Mouse (Mus musculus) forebrain, embryonic 15.5 days (tissue): ENCODE data around the gene Hmox2. TPM values are rescaled to one million over a fixed set of nuclear protein-coding genes. Genes with fewer than 3 reads are reported as not detected.
A peak's percentile ranks its signal among the peaks of the same experiment; 100 is the strongest.

Experiments
- ATAC-seq: fragments of 200-750 bp; cut with Nextera tagmentation; replicated peaks from 2 replicates; pipeline ENCODE4 v1.8.0; 2017; ENCODE audit warnings: mild to moderate bottlenecking, moderate TSS enrichment, moderate library complexity
- H3K27ac ChIP-seq: fragments of 300-500 bp; sonication (generic); replicated peaks from 2 replicates; pipeline ENCODE4 v1.5.1; 2015; ENCODE audit warnings: mild to moderate bottlenecking, inconsistent platforms
- H3K27me3 ChIP-seq: fragments of 300-500 bp; sonication (generic); 2 replicates; pipeline ENCODE4 v1.6.1; 2015; ENCODE audit warnings: inconsistent platforms
- H3K36me3 ChIP-seq: fragments of 300-500 bp; sonication (generic); 2 replicates; pipeline ENCODE4 v1.6.1; 2015; ENCODE audit warnings: mild to moderate bottlenecking, inconsistent platforms
- H3K4me1 ChIP-seq: fragments of 300-500 bp; sonication (generic); 2 replicates; pipeline ENCODE4 v1.6.1; 2015; ENCODE audit warnings: inconsistent platforms
- H3K4me2 ChIP-seq: fragments of 300-500 bp; sonication (generic); replicated peaks from 2 replicates; pipeline ENCODE4 v1.6.1; 2015; ENCODE audit warnings: mild to moderate bottlenecking, inconsistent platforms
- H3K4me3 ChIP-seq: fragments of 300-500 bp; sonication (generic); 2 replicates; pipeline ENCODE4 v1.5.1; 2015; ENCODE audit warnings: mild to moderate bottlenecking, inconsistent platforms
- H3K9ac ChIP-seq: fragments of 300-500 bp; sonication (generic); replicated peaks from 2 replicates; pipeline ENCODE4 v1.6.1; 2015; ENCODE audit warnings: mild to moderate bottlenecking, inconsistent platforms
- H3K9me3 ChIP-seq: fragments of 300-500 bp; sonication (generic); 2 replicates; pipeline ENCODE4 v1.6.1; 2016; ENCODE audit warnings: inconsistent platforms
- WGBS: fragments of 180-500 bp; shearing (Covaris S2); methylation state at CpG from one replicate; pipeline ENCODE4 v1.1.7; 2015; ENCODE audit warnings: mixed read lengths; 5-methylcytosine and 5-hydroxymethylcytosine counted together
- polyA plus RNA-seq: library from polyadenylated mRNA; unstranded; fragments of >200 nt; fragmentation: Nextera tagmentation; extraction: Ambion mirVana; gene quantifications from 2 replicates; pipeline ENCODE4 v1.2.1, GENCODE M21; 2015

Hmox2 gene
- polyA plus RNA-seq, 1 experiment from 2014 or later = 88.3 TPM

GRCm38 (mm10) chr16:4768719-4769118 lies 42.6 kb downstream of the Hmox2 start:
- H3K4me1 ChIP-seq = peaks cover 8% of the 10 kb centered on the region
- no peak overlapping the region for H3K9ac ChIP-seq
- no peak overlapping the region for H3K4me2 ChIP-seq
- H3K27ac ChIP-seq = no peak overlapping the region
- ATAC-seq = no peak
- 94% methylated on average over 5 of the region's 5 CpGs for WGBS
- H3K9me3 ChIP-seq = no peaks in the 10 kb centered on the region
- peaks cover 62% of the 10 kb centered on the region for H3K36me3 ChIP-seq
- no peak overlapping the region for H3K4me3 ChIP-seq
- H3K27me3 ChIP-seq = no peaks in the 10 kb centered on the region

DNA sequence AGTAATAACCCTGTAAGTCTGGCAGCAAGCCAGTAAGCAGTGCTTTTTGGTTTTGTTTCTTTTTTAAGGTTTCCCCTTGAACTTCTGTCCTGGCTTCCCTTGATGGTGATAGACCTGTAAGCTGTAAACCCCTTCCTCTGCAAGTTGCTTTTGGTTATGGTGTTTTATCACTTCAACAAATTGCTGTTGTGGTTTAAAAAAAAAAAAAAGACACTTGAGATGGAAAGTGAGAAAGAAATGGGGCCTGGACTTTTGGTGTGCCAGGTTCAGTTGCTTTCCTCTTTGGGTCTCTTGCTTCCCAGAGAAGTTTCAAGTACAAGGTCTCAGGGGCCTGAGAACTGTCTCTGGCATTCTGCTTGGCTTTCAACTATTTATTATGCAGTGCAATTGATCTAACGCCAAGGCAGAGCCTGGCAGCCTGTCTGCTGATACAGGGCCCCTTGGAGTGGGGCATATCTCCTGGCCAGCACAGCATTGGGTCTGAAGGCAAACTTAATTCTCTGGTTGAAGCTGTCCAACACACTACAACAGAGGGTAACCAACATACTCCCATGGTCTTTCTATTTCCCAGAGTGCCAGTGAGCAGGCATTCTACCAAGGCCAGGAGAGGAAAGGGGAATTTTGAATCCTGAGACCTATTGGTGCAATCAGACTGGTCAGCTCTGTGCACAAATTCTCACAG lies 47.3 kb downstream of the Hmox2 start:
- Histone ChIP-seq H3K36me3 (peaks cover 23% of the 10 kb centered on the region), H3K4me2 (no peak overlapping the region), H3K9ac (no peak overlapping the region), H3K4me1 (peaks cover 10% of the 10 kb centered on the region), H3K27me3 (no peaks in the 10 kb centered on the region), H3K27ac (peak overlapping the region; percentile 32), H3K4me3 (no peak overlapping the region), H3K9me3 (no peaks in the 10 kb centered on the region)
- no peak for ATAC-seq
- 35% methylated on average over 1 of the region's 1 CpGs for WGBS

GRCm38 (mm10) chr16:4777171-4777904 lies 51.2 kb downstream of the Hmox2 start:
- 91% methylated on average over 3 of the region's 3 CpGs for WGBS
- no peaks in the 10 kb centered on the region for H3K36me3 ChIP-seq
- no peak overlapping the region for H3K4me2 ChIP-seq
- H3K9ac ChIP-seq = no peak overlapping the region
- peak; percentile 19; the same call in 1 of the 2 replicates for ATAC-seq
- no peak overlapping the region for H3K4me3 ChIP-seq
- no peak overlapping the region for H3K27ac ChIP-seq
- H3K9me3 ChIP-seq = no peaks in the 10 kb centered on the region
- H3K27me3 ChIP-seq = no peaks in the 10 kb centered on the region
- peaks cover 22% of the 10 kb centered on the region for H3K4me1 ChIP-seq

DNA sequence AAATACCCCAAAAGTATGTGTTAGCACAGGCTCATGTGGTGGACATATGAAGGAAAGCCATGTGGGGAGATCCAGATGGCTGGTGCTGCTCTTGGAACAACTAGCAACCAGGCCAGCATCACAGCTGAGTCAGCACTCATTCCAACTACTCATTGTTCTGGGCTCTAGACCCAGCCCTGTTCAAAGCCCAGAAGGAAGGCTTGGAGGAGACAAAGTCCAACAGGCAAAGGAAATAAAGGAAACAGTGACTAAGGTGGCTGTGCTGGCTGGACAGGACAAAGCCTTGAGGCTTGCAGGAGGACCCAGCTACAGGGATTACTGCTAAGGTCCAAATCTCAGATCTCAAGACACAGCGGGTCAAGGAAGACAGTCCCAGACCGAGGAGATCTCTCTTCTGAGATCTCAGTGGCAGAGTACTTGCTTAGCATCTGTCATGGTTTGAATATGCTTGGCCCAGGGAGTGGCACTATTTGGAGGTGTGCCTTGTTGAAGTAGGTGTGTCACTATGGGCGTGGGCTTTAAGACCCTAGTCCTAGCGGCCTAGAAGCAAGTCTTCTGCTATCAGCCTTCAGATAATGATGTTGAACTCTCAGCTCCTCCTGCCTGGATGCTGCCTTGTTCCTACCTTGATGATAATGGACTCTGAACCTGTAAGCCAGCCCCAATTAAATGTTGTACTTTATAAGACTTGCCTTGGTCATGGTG lies 51.9 kb downstream of the Hmox2 start:
- no peak for ATAC-seq
- H3K9me3 ChIP-seq = no peaks in the 10 kb centered on the region
- H3K27me3 ChIP-seq = no peaks in the 10 kb centered on the region
- H3K27ac ChIP-seq = no peak overlapping the region
- no peak overlapping the region for H3K4me2 ChIP-seq
- peaks cover 20% of the 10 kb centered on the region for H3K4me1 ChIP-seq
- H3K4me3 ChIP-seq = no peak overlapping the region
- WGBS = 95% methylated on average over 4 of the region's 4 CpGs
- no peak overlapping the region for H3K9ac ChIP-seq
- H3K36me3 ChIP-seq = no peaks in the 10 kb centered on the region

GRCm38 (mm10) chr16:4778940-4779339 lies 52.8 kb downstream of the Hmox2 start:
- Histone ChIP-seq H3K36me3 (no peaks in the 10 kb centered on the region), H3K27me3 (no peaks in the 10 kb centered on the region), H3K4me3 (no peak overlapping the region), H3K4me2 (no peak overlapping the region), H3K4me1 (peaks cover 12% of the 10 kb centered on the region), H3K9ac (no peak overlapping the region), H3K27ac (no peak overlapping the region), H3K9me3 (no peaks in the 10 kb centered on the region)
- no peak for ATAC-seq
- WGBS = 83% methylated on average over 4 of the region's 4 CpGs

DNA sequence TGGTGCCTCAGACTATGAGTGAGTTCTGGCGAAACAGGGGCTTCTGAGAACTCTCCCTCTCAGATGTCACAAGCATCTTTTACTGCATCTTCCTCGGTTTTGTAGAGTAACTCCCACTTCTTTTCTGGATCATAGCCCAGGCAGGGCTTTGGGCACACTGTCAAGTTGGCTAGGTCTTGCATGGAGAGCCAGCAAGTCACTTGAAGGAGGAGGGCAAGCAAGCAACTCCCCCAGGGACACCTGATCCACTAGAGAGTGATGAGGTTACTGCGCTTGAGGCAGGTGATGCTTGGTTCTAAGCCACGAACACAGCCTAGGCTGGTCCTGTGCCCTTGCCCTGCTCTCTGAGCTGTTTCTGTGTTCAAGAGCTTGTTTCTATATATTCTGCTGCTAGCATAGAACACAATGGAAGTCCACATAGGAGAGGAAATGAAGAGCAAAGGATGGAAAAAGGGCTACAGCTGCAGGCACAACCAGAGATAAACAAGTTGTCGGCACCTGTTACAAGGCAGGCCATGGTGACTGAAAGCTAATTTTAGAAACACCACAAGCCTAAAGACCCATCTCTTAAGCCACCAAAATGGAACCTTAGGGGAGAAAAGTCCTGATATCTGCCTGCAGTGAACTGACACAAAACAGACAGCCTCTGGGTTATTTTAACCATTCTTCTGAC lies 55.5 kb downstream of the Hmox2 start:
- H3K27ac ChIP-seq = no peak overlapping the region
- no peaks in the 10 kb centered on the region for H3K36me3 ChIP-seq
- H3K9ac ChIP-seq = no peak overlapping the region
- WGBS = 76% methylated on average over 5 of the region's 5 CpGs
- no peak for ATAC-seq
- no peak overlapping the region for H3K4me3 ChIP-seq
- no peaks in the 10 kb centered on the region for H3K9me3 ChIP-seq
- H3K4me1 ChIP-seq = peaks cover 23% of the 10 kb centered on the region
- H3K27me3 ChIP-seq = no peaks in the 10 kb centered on the region
- H3K4me2 ChIP-seq = no peak overlapping the region

GRCm38 (mm10) chr16:4782515-4782914 lies 56.4 kb downstream of the Hmox2 start:
- no peak overlapping the region for H3K4me3 ChIP-seq
- no peaks in the 10 kb centered on the region for H3K27me3 ChIP-seq
- H3K9ac ChIP-seq = no peak overlapping the region
- H3K4me2 ChIP-seq = no peak overlapping the region
- H3K9me3 ChIP-seq = no peaks in the 10 kb centered on the region
- H3K36me3 ChIP-seq = no peaks in the 10 kb centered on the region
- no peak for ATAC-seq
- no peak overlapping the region for H3K27ac ChIP-seq
- peaks cover 31% of the 10 kb centered on the region for H3K4me1 ChIP-seq

- H3K9ac ChIP-seq = no peak overlapping the region
- no peak overlapping the region for H3K27ac ChIP-seq
- ATAC-seq = no peak
- H3K9me3 ChIP-seq = no peaks in the 10 kb centered on the region
- no peaks in the 10 kb centered on the region for H3K27me3 ChIP-seq
- no peak overlapping the region for H3K4me2 ChIP-seq
- no peaks in the 10 kb centered on the region for H3K36me3 ChIP-seq
- peaks cover 48% of the 10 kb centered on the region for H3K4me1 ChIP-seq
- no peak overlapping the region for H3K4me3 ChIP-seq
- WGBS = 49% methylated on average over 4 of the region's 4 CpGs
Measured at GRCm38 (mm10) chr16:4785706-4786105, 59.5 kb downstream of the Hmox2 start.

- Histone ChIP-seq H3K9me3 (no peaks in the 10 kb centered on the region), H3K4me1 (peaks cover 35% of the 10 kb centered on the region), H3K4me2 (peak overlapping the region; percentile 87), H3K27ac (no peak overlapping the region), H3K9ac (no peak overlapping the region), H3K27me3 (no peaks in the 10 kb centered on the region), H3K36me3 (no peaks in the 10 kb centered on the region), H3K4me3 (peak overlapping the region; percentile 75)
- ATAC-seq = no peak
Measured at GRCm38 (mm10) chr16:4788176-4788575, 62.0 kb downstream of the Hmox2 start.

DNA sequence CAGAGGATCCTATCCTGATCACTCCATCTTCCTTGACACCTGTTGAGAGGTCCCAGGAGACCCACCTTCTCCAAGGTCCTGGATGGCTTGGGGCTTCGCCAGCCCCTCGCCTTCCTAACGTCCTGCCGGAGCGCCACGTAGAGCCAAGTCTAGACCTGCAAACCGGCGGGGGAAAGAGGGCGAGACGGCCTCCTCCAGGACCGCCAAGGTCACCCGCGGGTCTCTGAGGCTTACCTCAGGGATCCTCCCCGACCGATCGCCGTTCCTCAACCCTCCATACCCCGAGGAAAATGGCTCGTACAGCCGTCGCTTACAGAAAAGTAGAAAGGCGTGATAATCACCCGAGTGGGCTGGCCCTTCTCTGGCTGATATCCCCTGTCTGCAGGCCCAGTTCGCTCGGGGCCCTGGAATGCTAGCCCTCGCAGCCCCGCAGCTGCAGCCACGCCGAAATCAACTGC lies 63.2 kb downstream of the Hmox2 start:
- ATAC-seq = peak; percentile 64
- H3K4me2 ChIP-seq = peak overlapping the region; percentile 87
- H3K9ac ChIP-seq = peak overlapping the region; percentile 85
- H3K36me3 ChIP-seq = no peaks in the 10 kb centered on the region
- under 1% methylated on average over 29 of the region's 29 CpGs for WGBS
- H3K9me3 ChIP-seq = no peaks in the 10 kb centered on the region
- peak overlapping the region; percentile 75 for H3K4me3 ChIP-seq
- H3K27me3 ChIP-seq = no peaks in the 10 kb centered on the region
- peaks cover 35% of the 10 kb centered on the region for H3K4me1 ChIP-seq
- peak overlapping the region; percentile 97 for H3K27ac ChIP-seq

DNA sequence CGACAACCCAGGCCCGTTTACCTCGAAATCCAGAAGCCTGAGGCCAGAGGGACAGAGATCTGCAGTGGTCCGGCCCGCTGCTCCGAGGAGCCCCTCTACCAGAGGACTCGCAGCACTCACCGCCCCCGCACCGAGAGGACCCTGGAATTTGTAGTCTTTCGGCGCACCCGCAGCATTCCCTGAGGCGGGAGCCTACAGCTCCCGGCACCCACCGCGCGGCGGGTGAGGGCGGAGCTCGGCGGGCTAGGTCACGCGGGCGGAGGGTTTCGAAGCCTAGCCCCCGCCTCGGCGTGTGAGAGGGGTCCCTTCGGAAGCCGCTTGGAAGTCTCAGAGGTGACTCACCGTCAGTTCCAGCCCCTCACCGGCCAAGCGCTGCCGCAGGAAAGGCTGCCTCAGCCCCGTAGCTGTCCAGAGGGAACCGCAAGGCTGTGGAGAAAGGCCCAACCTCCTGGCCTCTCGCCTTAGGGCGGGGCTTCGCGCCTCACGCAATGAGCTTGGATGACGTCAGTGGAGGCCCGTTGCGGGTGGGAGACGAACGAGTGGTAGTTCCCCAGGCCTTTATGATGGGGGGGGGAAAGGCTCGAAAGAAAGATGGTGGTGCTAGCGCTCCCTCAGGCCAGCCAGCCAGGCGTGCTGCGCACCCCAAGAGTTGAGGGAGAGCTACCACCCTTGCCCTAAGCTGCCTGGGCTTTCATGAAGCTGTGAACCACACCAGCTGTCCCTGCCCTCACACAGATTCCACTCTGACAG lies 63.8 kb downstream of the Hmox2 start, which contains the start of gene Cdip1:
TSS of gene Cdip1 (minus strand) at position 483 of the 750 bp plus-strand sequence.
- Histone ChIP-seq H3K9me3 (no peaks in the 10 kb centered on the region), H3K36me3 (no peaks in the 10 kb centered on the region), H3K9ac (peak within 1 kb of the TSS; percentile 85), H3K4me1 (peaks cover 35% of the 10 kb centered on the region), H3K4me2 (peak within 1 kb of the TSS; percentile 87), H3K27me3 (no peaks in the 10 kb centered on the region), H3K27ac (peak within 1 kb of the TSS; percentile 97), H3K4me3 (peak within 1 kb of the TSS; percentile 75)
- WGBS = 1% methylated on average over 51 of the region's 51 CpGs
- ATAC-seq = peak; percentile 99
